Mouse (Mus musculus): ENCODE results near the gene H2-M10.2. TPM values are rescaled to one million over a fixed set of nuclear protein-coding genes. Genes with fewer than 3 reads are reported as not detected.

H2-M10.2 gene
- polyA plus RNA-seq, 1 experiment from 2014 or later: not detected

GRCm38 (mm10) chr17:36281521-36282245 is 4.6 kb downstream of the H2-M10.2 start:
- no peak for ATAC-seq (ENCODE audit: insufficient number of reproducible peaks, insufficient read depth, low FRiP score, low read depth)
- Histone ChIP-seq H3K36me3 (ENCODE audit: control insufficient read depth, insufficient read depth, low read length) (peaks cover 23% of the 10 kb centered on the region), H3K27me3 (ENCODE audit: control insufficient read depth, insufficient read depth, low read length) (no peaks in the 10 kb centered on the region)

GRCm38 (mm10) chr17:36274776-36275175 is 11.5 kb downstream of the H2-M10.2 start:
- Histone ChIP-seq H3K4me3 (ENCODE audit: control insufficient read depth in 1 of 2, insufficient read depth in 1 of 2, low read depth in 1 of 2, low read length in 2 of 2) (no peak overlapping the region), H3K4me1 (ENCODE audit: control insufficient read depth in 2 of 2, insufficient read depth in 2 of 2, low read length in 2 of 2) (peaks cover 8 to 26% of the 10 kb centered on the region in 2 experiments), H3K27ac (replicated peaks in 1 of 2; ENCODE audit: control insufficient read depth in 1 of 2, insufficient read depth in 1 of 2, low read depth in 2 of 2, low read length in 2 of 2) (no peak overlapping the region), H3K36me3 (ENCODE audit: control insufficient read depth, insufficient read depth, low read length) (peaks cover 30% of the 10 kb centered on the region), H3K4me2 (ENCODE audit: low read length) (no peak overlapping the region), H3K27me3 (ENCODE audit: control insufficient read depth, insufficient read depth, low read length) (no peaks in the 10 kb centered on the region), H3K9me3 (ENCODE audit: control insufficient read depth, low read length) (no peaks in the 10 kb centered on the region), H3K9ac (ENCODE audit: low read length) (no peak overlapping the region)
- ATAC-seq (ENCODE audit: insufficient number of reproducible peaks, insufficient read depth, low FRiP score, low read depth): no peak
- 87% methylated on average over 4 of the region's 4 CpGs for WGBS

More at GRCm38 (mm10) chr17:36281521-36282245, 4.6 kb downstream of the H2-M10.2 start:
- WGBS: 90% methylated on average over 4 of the region's 4 CpGs
- Histone ChIP-seq H3K4me1 (ENCODE audit: control insufficient read depth in 2 of 2, insufficient read depth in 2 of 2, low read length in 2 of 2) (no peaks in the 10 kb centered on the region), H3K9me3 (ENCODE audit: control insufficient read depth, low read length) (peaks cover 7% of the 10 kb centered on the region; the same call in 1 of the 2 replicates), H3K4me3 (ENCODE audit: control insufficient read depth in 1 of 2, insufficient read depth in 1 of 2, low read depth in 1 of 2, low read length in 2 of 2) (no peak overlapping the region), H3K4me2 (ENCODE audit: low read length) (no peak overlapping the region), H3K9ac (ENCODE audit: low read length) (no peak overlapping the region), H3K27ac (replicated peaks in 1 of 2; ENCODE audit: control insufficient read depth in 1 of 2, insufficient read depth in 1 of 2, low read depth in 2 of 2, low read length in 2 of 2) (no peak overlapping the region)

GRCm38 (mm10) chr17:36273796-36274195 is 12.5 kb downstream of the H2-M10.2 start:
- no peak overlapping the region for H3K9ac ChIP-seq (ENCODE audit: low read length)
- no peak overlapping the region for H3K27ac ChIP-seq (replicated peaks in 1 of 2; ENCODE audit: control insufficient read depth in 1 of 2, insufficient read depth in 1 of 2, low read depth in 2 of 2, low read length in 2 of 2)
- no peak overlapping the region for H3K4me2 ChIP-seq (ENCODE audit: low read length)

GRCm38 (mm10) chr17:36272643-36273366 is 13.5 kb downstream of the H2-M10.2 start:
- 81% methylated on average over 9 of the region's 9 CpGs for WGBS
- Histone ChIP-seq H3K4me2 (ENCODE audit: low read length) (peak overlapping the region; percentile 81), H3K36me3 (ENCODE audit: control insufficient read depth, insufficient read depth, low read length) (peaks cover 34% of the 10 kb centered on the region)

More at GRCm38 (mm10) chr17:36273796-36274195, 12.5 kb downstream of the H2-M10.2 start:
- Histone ChIP-seq H3K4me1 (ENCODE audit: control insufficient read depth in 2 of 2, insufficient read depth in 2 of 2, low read length in 2 of 2) (peaks cover 8 to 26% of the 10 kb centered on the region in 2 experiments), H3K9me3 (ENCODE audit: control insufficient read depth, low read length) (no peaks in the 10 kb centered on the region), H3K36me3 (ENCODE audit: control insufficient read depth, insufficient read depth, low read length) (peaks cover 28% of the 10 kb centered on the region), H3K4me3 (ENCODE audit: control insufficient read depth in 1 of 2, insufficient read depth in 1 of 2, low read depth in 1 of 2, low read length in 2 of 2) (no peak overlapping the region), H3K27me3 (ENCODE audit: control insufficient read depth, insufficient read depth, low read length) (no peaks in the 10 kb centered on the region)
- 84% methylated on average over 4 of the region's 4 CpGs for WGBS
- ATAC-seq (ENCODE audit: insufficient number of reproducible peaks, insufficient read depth, low FRiP score, low read depth): no peak

GRCm38 (mm10) chr17:36271586-36272256 is 14.6 kb downstream of the H2-M10.2 start, which contains the start of gene Trim39:
Gene Trim39, minus strand, starts transcription at chr17:36272247.
- H3K27ac ChIP-seq (replicated peaks in 1 of 2; ENCODE audit: control insufficient read depth in 1 of 2, insufficient read depth in 1 of 2, low read depth in 2 of 2, low read length in 2 of 2): peak within 1 kb of the TSS; percentile 73 to 88
- H3K36me3 ChIP-seq (ENCODE audit: control insufficient read depth, insufficient read depth, low read length): peaks cover 44% of the 10 kb centered on the region
- peak within 1 kb of the TSS; percentile 81 for H3K4me2 ChIP-seq (ENCODE audit: low read length)
- peak within 1 kb of the TSS; percentile 90 to 96 for H3K4me3 ChIP-seq (ENCODE audit: control insufficient read depth in 1 of 2, insufficient read depth in 1 of 2, low read depth in 1 of 2, low read length in 2 of 2)
- no peaks in the 10 kb centered on the region for H3K27me3 ChIP-seq (ENCODE audit: control insufficient read depth, insufficient read depth, low read length)
- under 1% methylated on average over 43 of the region's 43 CpGs for WGBS
- peak; percentile 70 for ATAC-seq (ENCODE audit: insufficient number of reproducible peaks, insufficient read depth, low FRiP score, low read depth)
- H3K4me1 ChIP-seq (ENCODE audit: control insufficient read depth in 2 of 2, insufficient read depth in 2 of 2, low read length in 2 of 2): peaks cover 8 to 26% of the 10 kb centered on the region in 2 experiments
- peak within 1 kb of the TSS; percentile 95 for H3K9ac ChIP-seq (ENCODE audit: low read length)
- no peaks in the 10 kb centered on the region for H3K9me3 ChIP-seq (ENCODE audit: control insufficient read depth, low read length)

More at GRCm38 (mm10) chr17:36272643-36273366, 13.5 kb downstream of the H2-M10.2 start:
- Histone ChIP-seq H3K27me3 (ENCODE audit: control insufficient read depth, insufficient read depth, low read length) (no peaks in the 10 kb centered on the region), H3K4me3 (ENCODE audit: control insufficient read depth in 1 of 2, insufficient read depth in 1 of 2, low read depth in 1 of 2, low read length in 2 of 2) (peak overlapping the region; percentile 90 to 96; a peak in 2 of 4 replicates), H3K4me1 (ENCODE audit: control insufficient read depth in 2 of 2, insufficient read depth in 2 of 2, low read length in 2 of 2) (peaks cover 8 to 26% of the 10 kb centered on the region in 2 experiments), H3K27ac (replicated peaks in 1 of 2; ENCODE audit: control insufficient read depth in 1 of 2, insufficient read depth in 1 of 2, low read depth in 2 of 2, low read length in 2 of 2) (no peak overlapping the region), H3K9me3 (ENCODE audit: control insufficient read depth, low read length) (no peaks in the 10 kb centered on the region), H3K9ac (ENCODE audit: low read length) (peak overlapping the region; percentile 95)
- no peak for ATAC-seq (ENCODE audit: insufficient number of reproducible peaks, insufficient read depth, low FRiP score, low read depth)

GRCm38 (mm10) chr17:36270956-36271585 is 15.2 kb downstream of the H2-M10.2 start:
- Histone ChIP-seq H3K4me1 (ENCODE audit: control insufficient read depth in 2 of 2, insufficient read depth in 2 of 2, low read length in 2 of 2) (peaks cover 8 to 26% of the 10 kb centered on the region in 2 experiments), H3K9ac (ENCODE audit: low read length) (peak overlapping the region; percentile 95), H3K4me2 (ENCODE audit: low read length) (peak overlapping the region; percentile 81), H3K27ac (replicated peaks in 1 of 2; ENCODE audit: control insufficient read depth in 1 of 2, insufficient read depth in 1 of 2, low read depth in 2 of 2, low read length in 2 of 2) (peak overlapping the region; percentile 73 to 88), H3K27me3 (ENCODE audit: control insufficient read depth, insufficient read depth, low read length) (no peaks in the 10 kb centered on the region), H3K9me3 (ENCODE audit: control insufficient read depth, low read length) (no peaks in the 10 kb centered on the region), H3K4me3 (ENCODE audit: control insufficient read depth in 1 of 2, insufficient read depth in 1 of 2, low read depth in 1 of 2, low read length in 2 of 2) (peak overlapping the region; percentile 90 to 96), H3K36me3 (ENCODE audit: control insufficient read depth, insufficient read depth, low read length) (peaks cover 46% of the 10 kb centered on the region)
- WGBS: under 1% methylated on average over 60 of the region's 84 CpGs
- ATAC-seq (ENCODE audit: insufficient number of reproducible peaks, insufficient read depth, low FRiP score, low read depth): peak; percentile 87

- Histone ChIP-seq H3K27ac (replicated peaks in 1 of 2; ENCODE audit: control insufficient read depth in 1 of 2, insufficient read depth in 1 of 2, low read depth in 2 of 2, low read length in 2 of 2) (no peak overlapping the region), H3K9me3 (ENCODE audit: control insufficient read depth, low read length) (no peaks in the 10 kb centered on the region), H3K4me1 (ENCODE audit: control insufficient read depth in 2 of 2, insufficient read depth in 2 of 2, low read length in 2 of 2) (peaks cover 0 to 5% of the 10 kb centered on the region in 2 experiments; a peak in 3 of 4 replicates), H3K9ac (ENCODE audit: low read length) (no peak overlapping the region), H3K4me2 (ENCODE audit: low read length) (no peak overlapping the region), H3K27me3 (ENCODE audit: control insufficient read depth, insufficient read depth, low read length) (no peaks in the 10 kb centered on the region), H3K36me3 (ENCODE audit: control insufficient read depth, insufficient read depth, low read length) (peaks cover 79% of the 10 kb centered on the region), H3K4me3 (ENCODE audit: control insufficient read depth in 1 of 2, insufficient read depth in 1 of 2, low read depth in 1 of 2, low read length in 2 of 2) (no peak overlapping the region)
- WGBS: 84% methylated on average over 5 of the region's 5 CpGs
- no peak for ATAC-seq (ENCODE audit: insufficient number of reproducible peaks, insufficient read depth, low FRiP score, low read depth)
Observed at GRCm38 (mm10) chr17:36265834-36266233, 20.5 kb downstream of the H2-M10.2 start.

Data from heart, embryonic 14.5 days (tissue).